ENCODE assay signal across 8 mouse cellular contexts in the genomic region with DNA sequence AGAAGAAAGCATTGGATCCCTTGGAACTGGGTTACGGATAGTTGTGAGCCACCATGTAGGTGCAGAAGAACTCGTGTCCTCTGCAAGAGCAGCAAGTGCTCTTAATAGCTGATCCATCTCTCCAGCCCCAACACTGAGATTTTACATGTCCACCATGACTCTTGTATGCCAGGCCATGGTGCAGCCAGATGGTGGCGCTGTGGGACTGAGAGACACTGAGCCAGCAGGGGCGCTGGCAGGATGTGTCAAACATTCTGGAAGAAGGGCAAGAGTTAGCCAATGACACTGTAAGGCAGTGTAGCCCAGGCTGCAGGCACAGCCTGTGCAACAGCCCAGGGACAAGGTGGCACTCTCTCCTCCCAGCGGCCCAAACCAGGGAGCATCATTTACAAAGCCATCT. TPM values are rescaled to one million over a fixed set of nuclear protein-coding genes. Genes with fewer than 3 reads are reported as not detected.
A peak's percentile ranks its signal among the peaks of the same experiment; 100 is the strongest.
DNase-seq lines count a peak whose midpoint lies in the region; ATAC-seq and TF ChIP-seq lines count a peak whose summit lies in the region.

No protein-coding gene starts in this region.

- no peaks in the 10 kb centered on the region for H3K36me3 ChIP-seq in thymus, adult 2 months (ENCODE audit: control insufficient read depth, insufficient read depth, low read length)
- no peaks in the 10 kb centered on the region for H3K36me3 ChIP-seq in forebrain, embryonic 15.5 days
- 0 out of 2 replicates have a peak, but pooled peaks cover 3% of the 10 kb centered on the region for H3K36me3 ChIP-seq in kidney, postnatal 0 days (ENCODE audit: insufficient read depth, low read length)
- H3K36me3 ChIP-seq in liver, embryonic 13.5 days: peaks cover 33% of the 10 kb centered on the region
- H3K36me3 ChIP-seq in neural tube, embryonic 13.5 days: no peaks in the 10 kb centered on the region

- 91% methylated on average over 5 of the region's 5 CpGs for WGBS in thymus, adult 2 months
- 26% methylated on average over 5 of the region's 5 CpGs for WGBS in forebrain, embryonic 15.5 days
- WGBS in kidney, postnatal 0 days: 25% methylated on average over 5 of the region's 5 CpGs
- WGBS in liver, embryonic 13.5 days (ENCODE audit: insufficient replicate concordance): 41% methylated on average over 5 of the region's 5 CpGs
- 13% methylated on average over 5 of the region's 5 CpGs for WGBS in neural tube, embryonic 13.5 days

- H3K4me2 ChIP-seq in forebrain, embryonic 15.5 days (replicated peaks): no peak overlapping the region
- no peak overlapping the region for H3K4me2 ChIP-seq in kidney, postnatal 0 days (ENCODE audit: low read length)
- no peak overlapping the region for H3K4me2 ChIP-seq in liver, embryonic 13.5 days
- no peak overlapping the region for H3K4me2 ChIP-seq in neural tube, embryonic 13.5 days

- TF ChIP-seq CTCF in thymus, adult 2 months (IDR thresholded peaks at IDR 0.05; ENCODE audit: borderline replicate concordance, control insufficient read depth, extremely low read depth, insufficient read depth, low read length, poor library complexity): peak; percentile 63; the same call in 1 of the 2 replicates
- TF ChIP-seq CTCF in kidney, postnatal 0 days (IDR thresholded peaks at IDR 0.05; ENCODE audit: low read depth): peak; percentile 93

- ATAC-seq in forebrain, embryonic 15.5 days (replicated peaks): 0 out of 2 replicates have a peak, but pooled peaks have one; percentile 20
- ATAC-seq in kidney, postnatal 0 days (replicated peaks; ENCODE audit: low FRiP score, low read depth): no peak
- ATAC-seq in liver, embryonic 13.5 days (ENCODE audit: low read depth): no peak
- ATAC-seq in neural tube, embryonic 13.5 days (ENCODE audit: low read depth): 0 out of 2 replicates have a peak, but pooled peaks have one; percentile 36

- TF ChIP-seq POLR2A in thymus, adult 2 months (IDR thresholded peaks at IDR 0.05; ENCODE audit: control insufficient read depth, extremely low read depth, insufficient read depth, low read length, poor library complexity): no peak

- no peak overlapping the region for H3K9ac ChIP-seq in forebrain, embryonic 15.5 days (replicated peaks)
- no peak overlapping the region for H3K9ac ChIP-seq in kidney, postnatal 0 days (ENCODE audit: low read depth, low read length)
- no peak overlapping the region for H3K9ac ChIP-seq in liver, embryonic 13.5 days
- H3K9ac ChIP-seq in neural tube, embryonic 13.5 days: no peak overlapping the region

- H3K9me3 ChIP-seq in forebrain, embryonic 15.5 days: no peaks in the 10 kb centered on the region
- no peaks in the 10 kb centered on the region for H3K9me3 ChIP-seq in kidney, postnatal 0 days (replicated peaks; ENCODE audit: low read length)
- no peaks in the 10 kb centered on the region for H3K9me3 ChIP-seq in liver, embryonic 13.5 days (replicated peaks)
- H3K9me3 ChIP-seq in neural tube, embryonic 13.5 days: no peaks in the 10 kb centered on the region

- no peaks in the 10 kb centered on the region for H3K27me3 ChIP-seq in thymus, adult 2 months (ENCODE audit: control insufficient read depth, insufficient read depth, low read length)
- H3K27me3 ChIP-seq in forebrain, embryonic 15.5 days: peaks cover 74% of the 10 kb centered on the region
- no peaks in the 10 kb centered on the region for H3K27me3 ChIP-seq in kidney, postnatal 0 days (ENCODE audit: insufficient read depth, low read length)
- no peaks in the 10 kb centered on the region for H3K27me3 ChIP-seq in liver, embryonic 13.5 days
- peaks cover 94% of the 10 kb centered on the region for H3K27me3 ChIP-seq in neural tube, embryonic 13.5 days

- no peak overlapping the region for H3K27ac ChIP-seq in thymus, adult 2 months (ENCODE audit: control insufficient read depth, insufficient read depth, low read length)
- H3K27ac ChIP-seq in forebrain, embryonic 15.5 days (replicated peaks): no peak overlapping the region
- no peak overlapping the region for H3K27ac ChIP-seq in kidney, postnatal 0 days
- H3K27ac ChIP-seq in liver, embryonic 13.5 days: no peak overlapping the region
- no peak overlapping the region for H3K27ac ChIP-seq in neural tube, embryonic 13.5 days (replicated peaks)

- H3K4me3 ChIP-seq in thymus, adult 2 months (ENCODE audit: control insufficient read depth, insufficient read depth, low read length): no peak overlapping the region
- H3K4me3 ChIP-seq in forebrain, embryonic 15.5 days: no peak overlapping the region
- no peak overlapping the region for H3K4me3 ChIP-seq in kidney, postnatal 0 days (replicated peaks; ENCODE audit: low read depth, low read length)
- H3K4me3 ChIP-seq in liver, embryonic 13.5 days (replicated peaks): no peak overlapping the region
- no peak overlapping the region for H3K4me3 ChIP-seq in neural tube, embryonic 13.5 days

- peak; percentile 54 for DNase-seq in thymus, adult 2 months
- no peak for DNase-seq in thymus, adult 18-20 months
- DNase-seq in c-Kit-positive CD71-negative TER-119-negative erythroid progenitor cells, embryonic 14.5 days (ENCODE audit: low read depth): peak; percentile 50
- peak; percentile 81 for DNase-seq in kidney, postnatal 0 days (ENCODE audit: low spot score)
- DNase-seq in liver, embryonic 13.5 days: peak; percentile 35
- DNase-seq in urinary bladder, postnatal 14 days (ENCODE audit: low spot score): peak; percentile 69

- no peaks in the 10 kb centered on the region for H3K4me1 ChIP-seq in thymus, adult 2 months (replicated peaks; ENCODE audit: control insufficient read depth, insufficient read depth, low read length)
- H3K4me1 ChIP-seq in forebrain, embryonic 15.5 days: peaks cover 4% of the 10 kb centered on the region
- H3K4me1 ChIP-seq in kidney, postnatal 0 days (replicated peaks; ENCODE audit: insufficient read depth, low read length): no peaks in the 10 kb centered on the region
- H3K4me1 ChIP-seq in liver, embryonic 13.5 days (replicated peaks): no peaks in the 10 kb centered on the region
- H3K4me1 ChIP-seq in neural tube, embryonic 13.5 days (replicated peaks): peaks cover 33% of the 10 kb centered on the region

RNA-seq across cellular contexts. Expression of gene Ass1, which starts 14.2 kb away (rescaled TPM):
- 36.3 and 46.6 TPM in 2 replicates for polyA plus RNA-seq in thymus, adult 2 months (2012; rRNA removed)
- 4.5 and 6.3 TPM in 2 replicates for polyA plus RNA-seq in forebrain, embryonic 15.5 days (2015; fragmentation: Nextera tagmentation; extraction: Ambion mirVana)
- polyA plus RNA-seq in kidney, postnatal 0 days (2015; fragmentation: Nextera tagmentation; extraction: Ambion mirVana): 319 and 427 TPM in 2 replicates
- 75.3 and 87.1 TPM in 2 replicates for polyA plus RNA-seq in liver, embryonic 13.5 days (2015; fragmentation: Nextera tagmentation; extraction: Ambion mirVana)
- 12.5 and 14.8 TPM in 2 replicates for polyA plus RNA-seq in neural tube, embryonic 13.5 days (2015; fragmentation: Nextera tagmentation; extraction: Ambion mirVana)

Comparison
In these comparisons a context has a peak if more than half of its experiments do, and no peak if none do; other contexts are left out.
1. DNase-seq: peak in thymus, adult 2 months (single experiment), c-Kit-positive CD71-negative TER-119-negative erythroid progenitor cells, embryonic 14.5 days (single experiment), kidney, postnatal 0 days (single experiment), liver, embryonic 13.5 days (single experiment) and urinary bladder, postnatal 14 days (single experiment); none in thymus, adult 18-20 months (0 of 2).
2. ATAC-seq: peak in forebrain, embryonic 15.5 days (single experiment) and neural tube, embryonic 13.5 days (single experiment); none in kidney, postnatal 0 days (single experiment) and liver, embryonic 13.5 days (single experiment).